Mouse (Mus musculus): ENCODE results near the gene Vmn1r132. TPM values are rescaled to one million over a fixed set of nuclear protein-coding genes. Genes with fewer than 3 reads are reported as not detected.
"Not testable (repeated sequence)": the region's sequence is repeated elsewhere in the genome, so short reads cannot be mapped to it uniquely, and the experiment has no call there.

Vmn1r132 gene
- polyA plus RNA-seq (2014; fragmentation: Nextera tagmentation; extraction: Ambion mirVana) = not detected in 2 replicates

DNA sequence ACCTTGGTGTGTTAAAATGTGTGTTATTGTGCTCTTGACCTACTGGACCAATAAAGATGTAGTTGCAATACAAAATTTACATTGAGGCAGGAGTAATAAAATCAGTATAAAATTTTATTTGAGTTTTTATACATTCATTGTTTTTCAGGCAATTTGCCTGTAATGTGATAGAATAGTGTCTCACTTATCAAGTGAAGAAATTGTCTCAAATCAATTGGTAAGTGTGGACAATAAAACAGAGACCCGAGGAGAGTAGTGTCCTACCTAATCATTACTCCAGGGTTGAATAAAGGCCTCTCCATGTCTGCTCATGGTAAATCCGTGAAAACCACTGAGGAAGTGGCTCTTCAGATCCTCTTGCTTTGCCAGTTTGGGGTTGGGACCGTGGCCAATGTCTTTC is at the start of gene Vmn1r132:
Vmn1r132 (plus strand) TSS at position 301 of the 400 bp plus-strand sequence.
- not testable (repeated sequence) for H3K4me1 ChIP-seq (ENCODE audit: control insufficient read depth, insufficient read depth, low read length); DNase-seq; H3K27ac ChIP-seq (replicated peaks; ENCODE audit: low read depth, low read length); ATAC-seq (ENCODE audit: low FRiP score, low TSS enrichment); H3K27me3 ChIP-seq (ENCODE audit: control insufficient read depth, insufficient read depth, low read length); H3K4me3 ChIP-seq (replicated peaks; ENCODE audit: low read depth, low read length); H3K4me2 ChIP-seq (ENCODE audit: low read length); H3K9me3 ChIP-seq (ENCODE audit: control insufficient read depth, low read length); H3K36me3 ChIP-seq (ENCODE audit: control insufficient read depth, insufficient read depth, low read length); H3K9ac ChIP-seq (replicated peaks; ENCODE audit: low read length)
- WGBS = no CpG with 5 or more reads among the region's 3 CpGs

Other genes with a start within 250 kb of the Vmn1r132 start
- not detected in 2 replicates for gene Gm6882, start 181.3 kb upstream of the Vmn1r132 start, polyA plus RNA-seq (2014; fragmentation: Nextera tagmentation; extraction: Ambion mirVana)
- gene Vmn1r130, start 102.3 kb upstream of the Vmn1r132 start, polyA plus RNA-seq (2014; fragmentation: Nextera tagmentation; extraction: Ambion mirVana) = not detected in 2 replicates
- not detected in 2 replicates for gene Vmn1r131, start 68.0 kb upstream of the Vmn1r132 start, polyA plus RNA-seq (2014; fragmentation: Nextera tagmentation; extraction: Ambion mirVana)
- not detected in 2 replicates for gene Gm4175, start 147.4 kb downstream of the Vmn1r132 start, polyA plus RNA-seq (2014; fragmentation: Nextera tagmentation; extraction: Ambion mirVana)
- gene Gm4177, start 182.6 kb downstream of the Vmn1r132 start, polyA plus RNA-seq (2014; fragmentation: Nextera tagmentation; extraction: Ambion mirVana) = not detected in 2 replicates
- gene Vmn1r135, start 218.3 kb downstream of the Vmn1r132 start, polyA plus RNA-seq (2014; fragmentation: Nextera tagmentation; extraction: Ambion mirVana) = not detected in 2 replicates
- gene Gm5725, start 230.2 kb downstream of the Vmn1r132 start, polyA plus RNA-seq (2014; fragmentation: Nextera tagmentation; extraction: Ambion mirVana) = not detected in 2 replicates

Data from midbrain, embryonic 14.5 days (tissue).